Mouse (Mus musculus) monocyte, adult 5-6 weeks (primary cell): ENCODE results near the gene Stk39. TPM values are rescaled to one million over a fixed set of nuclear protein-coding genes. Genes with fewer than 3 reads are reported as not detected.

Source experiments
- ATAC-seq: fragments of 153-309, 156-312 bp; replicated peaks from 2 replicates; pipeline ENCODE4 v1.8.0; 2017; ENCODE audit warnings: mild to moderate bottlenecking; ENCODE audit not compliant: low TSS enrichment, insufficient number of reproducible peaks, severe bottlenecking, poor library complexity, low FRiP score
- total RNA-seq: library from RNA; stranded (forward); fragments of 200-1000, 200-491, 200-594 nt; gene quantifications from 3 replicates; pipeline ENCODE4 v1.2.3, GENCODE M21; 2017

Stk39 gene
- total RNA-seq, 1 experiment from 2014 or later: 5.4 TPM

GRCm38 (mm10) chr2:68465266-68466123 lies 6.6 kb downstream of the Stk39 start:
- no peak for ATAC-seq

GRCm38 (mm10) chr2:68464456-68464855 lies 7.6 kb downstream of the Stk39 start:
- no peak for ATAC-seq

- ATAC-seq: no peak
Measured at GRCm38 (mm10) chr2:68463801-68464200, 8.3 kb downstream of the Stk39 start.

- ATAC-seq: no peak
Measured at GRCm38 (mm10) chr2:68458115-68458514, 14.0 kb downstream of the Stk39 start.

GRCm38 (mm10) chr2:68457455-68458032 lies 14.5 kb downstream of the Stk39 start:
- no peak for ATAC-seq

- ATAC-seq: no peak
Measured at GRCm38 (mm10) chr2:68456899-68457298, 15.2 kb downstream of the Stk39 start.

GRCm38 (mm10) chr2:68452379-68452778 lies 19.7 kb downstream of the Stk39 start:
- no peak for ATAC-seq

- ATAC-seq: no peak
Measured at GRCm38 (mm10) chr2:68448035-68448434, 24.0 kb downstream of the Stk39 start.

- ATAC-seq: no peak
Measured at GRCm38 (mm10) chr2:68443141-68443540, 28.9 kb downstream of the Stk39 start.

GRCm38 (mm10) chr2:68442113-68442717 lies 29.9 kb downstream of the Stk39 start:
- no peak for ATAC-seq

GRCm38 (mm10) chr2:68439614-68440013 lies 32.5 kb downstream of the Stk39 start:
- no peak for ATAC-seq

GRCm38 (mm10) chr2:68437920-68438319 lies 34.1 kb downstream of the Stk39 start:
- no peak for ATAC-seq

- ATAC-seq: no peak
Measured at GRCm38 (mm10) chr2:68437216-68437615, 34.9 kb downstream of the Stk39 start.

GRCm38 (mm10) chr2:68436305-68436704 lies 35.8 kb downstream of the Stk39 start:
- no peak for ATAC-seq

- ATAC-seq: no peak
Measured at GRCm38 (mm10) chr2:68435494-68436255, 36.4 kb downstream of the Stk39 start.

- no peak for ATAC-seq
Measured at GRCm38 (mm10) chr2:68434997-68435396, 37.1 kb downstream of the Stk39 start.

GRCm38 (mm10) chr2:68434576-68434975 lies 37.5 kb downstream of the Stk39 start:
- no peak for ATAC-seq

- no peak for ATAC-seq
Measured at GRCm38 (mm10) chr2:68433736-68434312, 38.2 kb downstream of the Stk39 start.

GRCm38 (mm10) chr2:68432834-68433233 lies 39.2 kb downstream of the Stk39 start:
- no peak for ATAC-seq
